Mouse (Mus musculus) CD4-positive naive resting alpha-beta T cell, adult 57 days (primary cell): ENCODE results near the gene Gapvd1. TPM values are rescaled to one million over a fixed set of nuclear protein-coding genes. Genes with fewer than 3 reads are reported as not detected.

Experiments used
- total RNA-seq: library from RNA; stranded (reverse); gene quantifications from one replicate; pipeline ENCODE4 v1.2.4, GENCODE M21; 2023

Gapvd1 gene
- 114 TPM for total RNA-seq

GRCm38 (mm10) chr2:34754551-34755358 lies at the start of gene Gapvd1:
Gene Gapvd1 (minus strand): TSS chr2:34755232.

GRCm38 (mm10) chr2:34799357-34800256 lies 44.6 kb upstream of the Gapvd1 start, which contains the start of gene Rabepk:
Gene Rabepk (minus strand): TSS chr2:34799912.

GRCm38 (mm10) chr2:34771368-34772226 lies 16.6 kb upstream of the Gapvd1 start, which contains the start of gene Hspa5:
Gene Hspa5 (plus strand): TSS chr2:34771970.

Other genes with a start within 250 kb of the Gapvd1 start
- gene Hspa5, start 16.7 kb upstream of the Gapvd1 start, total RNA-seq, result 579 TPM
- gene Rabepk, start 44.7 kb upstream of the Gapvd1 start, total RNA-seq, result 13.9 TPM
- 109 TPM for gene Fbxw2, start 71.1 kb upstream of the Gapvd1 start, total RNA-seq
- gene Gm34653, start 77.8 kb upstream of the Gapvd1 start, total RNA-seq, result not detected
- not detected for gene Cutal, start 119.2 kb upstream of the Gapvd1 start, total RNA-seq
- gene Psmd5, start 119.7 kb upstream of the Gapvd1 start, total RNA-seq, result 28.0 TPM
- gene Phf19, start 158.8 kb upstream of the Gapvd1 start, total RNA-seq, result 2.8 TPM
- gene Traf1, start 206.5 kb upstream of the Gapvd1 start, total RNA-seq, result 216 TPM